Mouse (Mus musculus): ENCODE measurements around the gene Tmem183a. TPM values are rescaled to one million over a fixed set of nuclear protein-coding genes. Genes with fewer than 3 reads are reported as not detected.

The Tmem183a gene
- polyA plus RNA-seq, 1 experiment: 45.7 TPM

- Histone ChIP-seq H3K27ac (ENCODE audit: control insufficient read depth, insufficient read depth, low read depth, low read length, poor library complexity) (peak overlapping the region; percentile 94), H3K4me3 (replicated peaks; ENCODE audit: control insufficient read depth, low read depth, low read length) (peak overlapping the region; percentile 99), H3K4me1 (ENCODE audit: control insufficient read depth, insufficient read depth, low read length) (peaks cover 2% of the 10 kb centered on the region; the same call in 1 of the 2 replicates)
- TF ChIP-seq CTCF (IDR thresholded peaks at IDR 0.05; ENCODE audit: control insufficient read depth, insufficient read depth, low read length) (no peak), POLR2A (IDR thresholded peaks at IDR 0.05; ENCODE audit: borderline replicate concordance, control insufficient read depth, low read depth, low read length) (no peak)
- WGBS: under 1% methylated on average over 32 of the region's 44 CpGs
Observed at GRCm38 (mm10) chr1:134361195-134361856, 453 bp downstream of the Tmem183a start.

- H3K4me1 ChIP-seq (ENCODE audit: control insufficient read depth, insufficient read depth, low read length): peaks cover 2% of the 10 kb centered on the region; the same call in 1 of the 2 replicates
- TF ChIP-seq CTCF (IDR thresholded peaks at IDR 0.05; ENCODE audit: control insufficient read depth, insufficient read depth, low read length) (no peak), POLR2A (IDR thresholded peaks at IDR 0.05; ENCODE audit: borderline replicate concordance, control insufficient read depth, low read depth, low read length) (no peak)
- H3K4me3 ChIP-seq (replicated peaks; ENCODE audit: control insufficient read depth, low read depth, low read length): no peak overlapping the region
- H3K27ac ChIP-seq (ENCODE audit: control insufficient read depth, insufficient read depth, low read depth, low read length, poor library complexity): no peak overlapping the region
- WGBS: 41% methylated on average over 7 of the region's 7 CpGs
Observed at GRCm38 (mm10) chr1:134360656-134361055, 1.1 kb downstream of the Tmem183a start.

- Histone ChIP-seq H3K27ac (ENCODE audit: control insufficient read depth, insufficient read depth, low read depth, low read length, poor library complexity) (no peak overlapping the region), H3K4me3 (replicated peaks; ENCODE audit: control insufficient read depth, low read depth, low read length) (no peak overlapping the region), H3K4me1 (ENCODE audit: control insufficient read depth, insufficient read depth, low read length) (peaks cover 2% of the 10 kb centered on the region; the same call in 1 of the 2 replicates)
- no peak for TF ChIP-seq POLR2A (IDR thresholded peaks at IDR 0.05; ENCODE audit: borderline replicate concordance, control insufficient read depth, low read depth, low read length)
- no peak for TF ChIP-seq CTCF (IDR thresholded peaks at IDR 0.05; ENCODE audit: control insufficient read depth, insufficient read depth, low read length)
- WGBS: 81% methylated on average over 4 of the region's 4 CpGs
Observed at GRCm38 (mm10) chr1:134357461-134357860, 4.3 kb downstream of the Tmem183a start.

- no peak overlapping the region for H3K27ac ChIP-seq (ENCODE audit: control insufficient read depth, insufficient read depth, low read depth, low read length, poor library complexity)
- TF ChIP-seq POLR2A (IDR thresholded peaks at IDR 0.05; ENCODE audit: borderline replicate concordance, control insufficient read depth, low read depth, low read length) (no peak), CTCF (IDR thresholded peaks at IDR 0.05; ENCODE audit: control insufficient read depth, insufficient read depth, low read length) (no peak)
- 93% methylated on average over 2 of the region's 2 CpGs for WGBS
Observed at GRCm38 (mm10) chr1:134353326-134353725, 8.5 kb downstream of the Tmem183a start.

GRCm38 (mm10) chr1:134347791-134348190 lies 14.0 kb downstream of the Tmem183a start:
- Histone ChIP-seq H3K4me3 (replicated peaks; ENCODE audit: control insufficient read depth, low read depth, low read length) (no peak overlapping the region), H3K27ac (ENCODE audit: control insufficient read depth, insufficient read depth, low read depth, low read length, poor library complexity) (no peak overlapping the region), H3K4me1 (ENCODE audit: control insufficient read depth, insufficient read depth, low read length) (no peaks in the 10 kb centered on the region; the same call in 1 of the 2 replicates)
- WGBS: 93% methylated on average over 9 of the region's 9 CpGs
- TF ChIP-seq POLR2A (IDR thresholded peaks at IDR 0.05; ENCODE audit: borderline replicate concordance, control insufficient read depth, low read depth, low read length): no peak
- TF ChIP-seq CTCF (IDR thresholded peaks at IDR 0.05; ENCODE audit: control insufficient read depth, insufficient read depth, low read length): no peak

More at GRCm38 (mm10) chr1:134353326-134353725, 8.5 kb downstream of the Tmem183a start:
- Histone ChIP-seq H3K4me3 (replicated peaks; ENCODE audit: control insufficient read depth, low read depth, low read length) (no peak overlapping the region), H3K4me1 (ENCODE audit: control insufficient read depth, insufficient read depth, low read length) (no peaks in the 10 kb centered on the region; the same call in 1 of the 2 replicates)

GRCm38 (mm10) chr1:134345075-134345474 lies 16.7 kb downstream of the Tmem183a start:
- Histone ChIP-seq H3K27ac (ENCODE audit: control insufficient read depth, insufficient read depth, low read depth, low read length, poor library complexity) (no peak overlapping the region), H3K4me1 (ENCODE audit: control insufficient read depth, insufficient read depth, low read length) (no peaks in the 10 kb centered on the region), H3K4me3 (replicated peaks; ENCODE audit: control insufficient read depth, low read depth, low read length) (no peak overlapping the region)
- WGBS: 90% methylated on average over 4 of the region's 4 CpGs
- no peak for TF ChIP-seq POLR2A (IDR thresholded peaks at IDR 0.05; ENCODE audit: borderline replicate concordance, control insufficient read depth, low read depth, low read length)
- no peak for TF ChIP-seq CTCF (IDR thresholded peaks at IDR 0.05; ENCODE audit: control insufficient read depth, insufficient read depth, low read length)

GRCm38 (mm10) chr1:134344005-134344950 lies 17.5 kb downstream of the Tmem183a start:
- H3K27ac ChIP-seq (ENCODE audit: control insufficient read depth, insufficient read depth, low read depth, low read length, poor library complexity): no peak overlapping the region
- WGBS: 12% methylated on average over 54 of the region's 54 CpGs
- no peak overlapping the region for H3K4me3 ChIP-seq (replicated peaks; ENCODE audit: control insufficient read depth, low read depth, low read length)

GRCm38 (mm10) chr1:134343567-134343966 lies 18.2 kb downstream of the Tmem183a start:
- TF ChIP-seq CTCF (IDR thresholded peaks at IDR 0.05; ENCODE audit: control insufficient read depth, insufficient read depth, low read length) (no peak), POLR2A (IDR thresholded peaks at IDR 0.05; ENCODE audit: borderline replicate concordance, control insufficient read depth, low read depth, low read length) (no peak)
- Histone ChIP-seq H3K4me1 (ENCODE audit: control insufficient read depth, insufficient read depth, low read length) (no peaks in the 10 kb centered on the region), H3K27ac (ENCODE audit: control insufficient read depth, insufficient read depth, low read depth, low read length, poor library complexity) (no peak overlapping the region), H3K4me3 (replicated peaks; ENCODE audit: control insufficient read depth, low read depth, low read length) (no peak overlapping the region)
- WGBS: 46% methylated on average over 2 of the region's 2 CpGs

More at GRCm38 (mm10) chr1:134344005-134344950, 17.5 kb downstream of the Tmem183a start:
- H3K4me1 ChIP-seq (ENCODE audit: control insufficient read depth, insufficient read depth, low read length): no peaks in the 10 kb centered on the region
- TF ChIP-seq POLR2A (IDR thresholded peaks at IDR 0.05; ENCODE audit: borderline replicate concordance, control insufficient read depth, low read depth, low read length) (no peak), CTCF (IDR thresholded peaks at IDR 0.05; ENCODE audit: control insufficient read depth, insufficient read depth, low read length) (no peak)

All from bone marrow, adult 2 months (tissue).